17 mouse cellular contexts compared by ENCODE assay signal in the genomic region with DNA sequence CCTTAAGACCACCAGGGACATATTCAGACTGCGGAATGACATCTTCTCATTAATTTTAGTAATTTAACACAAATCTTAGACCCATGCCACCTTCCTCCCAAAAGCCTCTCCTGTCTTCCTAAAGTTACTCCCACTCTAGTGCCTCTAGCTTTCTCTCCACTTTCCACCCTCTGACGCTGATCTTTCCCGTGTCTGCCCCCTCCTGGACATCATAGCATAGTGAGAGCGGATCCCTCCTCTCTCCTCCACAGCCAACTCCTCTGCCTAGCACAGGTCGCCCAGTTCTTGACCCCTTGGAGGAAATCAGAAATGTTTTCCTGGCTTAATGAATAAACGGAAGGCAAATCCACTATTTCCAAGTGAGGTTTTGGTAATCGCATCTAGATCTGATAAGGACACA.
DNase-seq lines count a peak whose midpoint lies in the region; ATAC-seq and TF ChIP-seq lines count a peak whose summit lies in the region.
"Had no signal": no experiment of that assay in that cellular context is flagged by ENCODE, and none has a peak within 500 bp of the region (broad histone marks: within the 10 kb centered on the region; RNA-seq: fewer than 3 reads in every experiment).

No protein-coding gene starts in this region.

- TF ChIP-seq CTCF in lung, postnatal 0 days (IDR thresholded peaks at IDR 0.05), result peak; percentile 34

- ATAC-seq in hindbrain, embryonic 11.5 days (ENCODE audit: low FRiP score), result no peak
- ATAC-seq in hindbrain, embryonic 14.5 days (ENCODE audit: low FRiP score), result no peak
- no peak for ATAC-seq in lung, postnatal 0 days

- TF ChIP-seq EP300 in lung, postnatal 0 days (IDR thresholded peaks at IDR 0.05), result no peak

- no peak overlapping the region for H3K4me3 ChIP-seq in hindbrain, embryonic 11.5 days (ENCODE audit: low read depth, low read length)
- H3K4me3 ChIP-seq in hindbrain, embryonic 14.5 days (replicated peaks; ENCODE audit: low read length), result no peak overlapping the region
- H3K4me3 ChIP-seq in lung, postnatal 0 days (ENCODE audit: low read depth, low read length), result no peak overlapping the region
- no peak overlapping the region for H3K4me3 ChIP-seq in embryonic facial prominence, embryonic 10.5 days
- H3K4me3 ChIP-seq: embryonic facial prominence, embryonic 15.5 days; forebrain, embryonic 12.5 days; heart, embryonic 15.5 days; hindbrain, embryonic 10.5 days; limb, embryonic 12.5 days had no signal

- no peak overlapping the region for H3K9ac ChIP-seq in hindbrain, embryonic 11.5 days (ENCODE audit: low read depth, low read length)
- H3K9ac ChIP-seq in hindbrain, embryonic 14.5 days, result no peak overlapping the region
- H3K9ac ChIP-seq in lung, postnatal 0 days (replicated peaks; ENCODE audit: low read depth), result no peak overlapping the region
- H3K9ac ChIP-seq: embryonic facial prominence, embryonic 15.5 days; forebrain, embryonic 12.5 days; heart, embryonic 15.5 days; limb, embryonic 12.5 days had no signal

- WGBS in hindbrain, embryonic 11.5 days, result 65% methylated on average over 7 of the region's 7 CpGs
- WGBS in hindbrain, embryonic 14.5 days, result 61% methylated on average over 7 of the region's 7 CpGs
- 55% methylated on average over 7 of the region's 7 CpGs for WGBS in lung, postnatal 0 days
- WGBS in embryonic facial prominence, embryonic 10.5 days, result 56% methylated on average over 7 of the region's 7 CpGs

- no peaks in the 10 kb centered on the region for H3K9me3 ChIP-seq in hindbrain, embryonic 11.5 days (ENCODE audit: control insufficient read depth, low read length)
- H3K9me3 ChIP-seq in hindbrain, embryonic 14.5 days (ENCODE audit: control insufficient read depth, low read length), result no peaks in the 10 kb centered on the region
- H3K9me3 ChIP-seq in lung, postnatal 0 days (ENCODE audit: low read length), result no peaks in the 10 kb centered on the region
- no peaks in the 10 kb centered on the region for H3K9me3 ChIP-seq in embryonic facial prominence, embryonic 10.5 days
- H3K9me3 ChIP-seq: embryonic facial prominence, embryonic 15.5 days; forebrain, embryonic 12.5 days; heart, embryonic 15.5 days; hindbrain, embryonic 10.5 days; limb, embryonic 12.5 days had no signal

- H3K4me1 ChIP-seq in hindbrain, embryonic 11.5 days (replicated peaks; ENCODE audit: control insufficient read depth, insufficient read depth, low read length), result no peaks in the 10 kb centered on the region
- no peaks in the 10 kb centered on the region for H3K4me1 ChIP-seq in hindbrain, embryonic 14.5 days (replicated peaks; ENCODE audit: control insufficient read depth, insufficient read depth, low read length)
- H3K4me1 ChIP-seq in lung, postnatal 0 days (ENCODE audit: insufficient read depth, low read depth, low read length), result no peaks in the 10 kb centered on the region
- H3K4me1 ChIP-seq in embryonic facial prominence, embryonic 10.5 days, result no peaks in the 10 kb centered on the region
- H3K4me1 ChIP-seq: embryonic facial prominence, embryonic 15.5 days; forebrain, embryonic 12.5 days; heart, embryonic 15.5 days; hindbrain, embryonic 10.5 days; limb, embryonic 12.5 days had no signal

- no peaks in the 10 kb centered on the region for H3K27me3 ChIP-seq in hindbrain, embryonic 11.5 days (ENCODE audit: control insufficient read depth, insufficient read depth, low read length)
- no peaks in the 10 kb centered on the region for H3K27me3 ChIP-seq in hindbrain, embryonic 14.5 days (ENCODE audit: control insufficient read depth, insufficient read depth, low read length)
- H3K27me3 ChIP-seq in lung, postnatal 0 days (replicated peaks; ENCODE audit: insufficient read depth, low read length), result no peaks in the 10 kb centered on the region
- no peaks in the 10 kb centered on the region for H3K27me3 ChIP-seq in embryonic facial prominence, embryonic 10.5 days (replicated peaks; ENCODE audit: low read depth, poor library complexity, severe bottlenecking)
- H3K27me3 ChIP-seq: embryonic facial prominence, embryonic 15.5 days; forebrain, embryonic 12.5 days; heart, embryonic 15.5 days; limb, embryonic 12.5 days had no signal

- no peak overlapping the region for H3K4me2 ChIP-seq in hindbrain, embryonic 11.5 days (replicated peaks; ENCODE audit: low read depth, low read length)
- H3K4me2 ChIP-seq in hindbrain, embryonic 14.5 days (replicated peaks), result no peak overlapping the region
- H3K4me2 ChIP-seq in lung, postnatal 0 days (replicated peaks; ENCODE audit: low read depth, low read length), result no peak overlapping the region
- H3K4me2 ChIP-seq: embryonic facial prominence, embryonic 15.5 days; forebrain, embryonic 12.5 days; heart, embryonic 15.5 days; limb, embryonic 12.5 days had no signal

- H3K36me3 ChIP-seq in hindbrain, embryonic 11.5 days (ENCODE audit: control insufficient read depth, insufficient read depth, low read length), result no peaks in the 10 kb centered on the region
- no peaks in the 10 kb centered on the region for H3K36me3 ChIP-seq in hindbrain, embryonic 14.5 days (replicated peaks; ENCODE audit: control insufficient read depth, insufficient read depth)
- no peaks in the 10 kb centered on the region for H3K36me3 ChIP-seq in lung, postnatal 0 days (ENCODE audit: insufficient read depth, low read length)
- H3K36me3 ChIP-seq in embryonic facial prominence, embryonic 10.5 days (replicated peaks), result no peaks in the 10 kb centered on the region
- H3K36me3 ChIP-seq: embryonic facial prominence, embryonic 15.5 days; forebrain, embryonic 12.5 days; heart, embryonic 15.5 days; hindbrain, embryonic 10.5 days; limb, embryonic 12.5 days had no signal

- no peak overlapping the region for H3K27ac ChIP-seq in hindbrain, embryonic 11.5 days (ENCODE audit: low read depth, low read length)
- H3K27ac ChIP-seq in hindbrain, embryonic 14.5 days, result no peak overlapping the region
- H3K27ac ChIP-seq in lung, postnatal 0 days (ENCODE audit: low read length), result no peak overlapping the region
- no peak overlapping the region for H3K27ac ChIP-seq in embryonic facial prominence, embryonic 10.5 days (replicated peaks)
- H3K27ac ChIP-seq: embryonic facial prominence, embryonic 15.5 days; forebrain, embryonic 12.5 days; heart, embryonic 15.5 days; hindbrain, embryonic 10.5 days; limb, embryonic 12.5 days had no signal

- peak; percentile 14 for DNase-seq in hindbrain, embryonic 11.5 days (ENCODE audit: low spot score)
- no peak for DNase-seq in hindbrain, embryonic 14.5 days (ENCODE audit: low spot score)
- no peak for DNase-seq in lung, postnatal 0 days (ENCODE audit: low spot score)
- no peak for DNase-seq in lung, postnatal 10 days
- peak; percentile 11 for DNase-seq in NIH3T3 (ENCODE audit: low read depth)
- peak; percentile 27 for DNase-seq in embryonic facial prominence, embryonic 10.5 days (ENCODE audit: low spot score)
- no peak for DNase-seq in right cerebral cortex, postnatal 36 days (ENCODE audit: low spot score in 2 of 2)
- DNase-seq in urinary bladder, postnatal 10 days (ENCODE audit: low spot score), result no peak
- DNase-seq: adrenal gland, postnatal 36 days; kidney, adult 8-10 months; lung, adult 18-20 months; thymus, postnatal 4 days had no signal

Comparison
In these comparisons a context has a peak if more than half of its experiments do, and no peak if none do; other contexts are left out.
1. DNase-seq: peak in hindbrain, embryonic 11.5 days (single experiment), NIH3T3 (single experiment) and embryonic facial prominence, embryonic 10.5 days (single experiment); none in hindbrain, embryonic 14.5 days (single experiment), lung, postnatal 0 days (single experiment), lung, postnatal 10 days (single experiment), right cerebral cortex, postnatal 36 days (0 of 2) and urinary bladder, postnatal 10 days (single experiment).